Mouse (Mus musculus) MEL (cell line): ENCODE results near the gene Hsp90ab1. TPM values are rescaled to one million over a fixed set of nuclear protein-coding genes. Genes with fewer than 3 reads are reported as not detected.

ENCODE experiments used
- DNase-seq: peaks from one replicate; pipeline ENCODE4 v3.0.0; 2011; ENCODE audit warnings: low read depth, low spot score
- H3K27ac ChIP-seq: 2 replicates; pipeline ENCODE4 v1.5.1; 2012; ENCODE audit warnings: low read depth, mild to moderate bottlenecking, control low read depth, low read length, moderate library complexity; ENCODE audit not compliant: control insufficient read depth
- H3K27me3 ChIP-seq, 2 experiments: fragments of 150-350 bp in 1 of 2; sonication (generic) in 1 of 2; 2 replicates each; pipeline ENCODE4 v1.6.1; 2012; ENCODE audit warnings: low read length in 2 of 2, mild to moderate bottlenecking in 2 of 2, improper control_type of control experiment in 1 of 2, moderate library complexity in 1 of 2; ENCODE audit not compliant: insufficient read depth in 2 of 2, control insufficient read depth in 1 of 2
- H3K36me3 ChIP-seq, 2 experiments: 2 replicates each; pipeline ENCODE4 v1.6.1; 2012 to 2014; ENCODE audit warnings: low read length in 2 of 2, improper control_type of control experiment in 1 of 2, inconsistent platforms in 1 of 2, mild to moderate bottlenecking in 1 of 2; ENCODE audit not compliant: insufficient read depth in 2 of 2, control insufficient read depth in 1 of 2
- H3K4me1 ChIP-seq, 2 experiments: fragments of 150-350 bp in 1 of 2; sonication (generic) in 1 of 2; 2 replicates each; pipeline ENCODE4 v1.6.1; 2012; ENCODE audit warnings: low read length in 2 of 2, improper control_type of control experiment in 1 of 2, mild to moderate bottlenecking in 1 of 2; ENCODE audit not compliant: insufficient read depth in 2 of 2, control insufficient read depth in 1 of 2
- H3K4me3 ChIP-seq, 2 experiments: fragments of 150-350 bp in 1 of 2; sonication (generic) in 1 of 2; 2 replicates each; pipeline ENCODE4 v1.5.1; 2012; ENCODE audit warnings: low read depth in 2 of 2, low read length in 2 of 2, mild to moderate bottlenecking in 2 of 2, moderate library complexity in 2 of 2, control low read depth in 1 of 2, improper control_type of control experiment in 1 of 2; ENCODE audit not compliant: control insufficient read depth in 1 of 2, insufficient read depth in 1 of 2
- H3K79me2 ChIP-seq: 2 replicates; pipeline ENCODE4 v1.6.1; 2012; ENCODE audit warnings: mild to moderate bottlenecking, low read length, moderate library complexity; ENCODE audit not compliant: control insufficient read depth, poor library complexity, insufficient read depth
- H3K9ac ChIP-seq: 2 replicates; pipeline ENCODE4 v1.6.1; 2012; ENCODE audit warnings: low read depth, mild to moderate bottlenecking, control low read depth, low read length, moderate library complexity; ENCODE audit not compliant: control insufficient read depth, poor library complexity, severe bottlenecking
- H3K9me3 ChIP-seq: fragments of 150-350 bp; sonication (generic); replicated peaks from 2 replicates; pipeline ENCODE4 v1.6.1; 2012; ENCODE audit warnings: mild to moderate bottlenecking, low read length, improper control_type of control experiment, moderate library complexity; ENCODE audit not compliant: insufficient read depth
- BHLHE40 ChIP-seq: IDR thresholded peaks from 2 replicates; pipeline ENCODE4 v1.6.1; 2012; ENCODE audit warnings: low read depth, mild to moderate bottlenecking, inconsistent platforms, low read length, improper control_type of control experiment, borderline replicate concordance
- CHD1 ChIP-seq: IDR thresholded peaks from 2 replicates; pipeline ENCODE4 v1.6.1; 2012; ENCODE audit warnings: low read depth, mild to moderate bottlenecking, inconsistent platforms, low read length, improper control_type of control experiment
- CHD2 ChIP-seq: IDR thresholded peaks from 2 replicates; pipeline ENCODE4 v1.6.1; 2011; ENCODE audit warnings: low read length, improper control_type of control experiment
- GABPA ChIP-seq: IDR thresholded peaks from 2 replicates; pipeline ENCODE4 v1.6.1; 2012; ENCODE audit warnings: low read depth, mild to moderate bottlenecking, inconsistent platforms, low read length, improper control_type of control experiment, moderate library complexity
- GATA1 ChIP-seq: IDR thresholded peaks from 2 replicates; pipeline ENCODE4 v1.6.1; 2011; ENCODE audit warnings: low read depth, low read length, improper control_type of control experiment
- HCFC1 ChIP-seq: IDR thresholded peaks from 2 replicates; pipeline ENCODE4 v1.6.1; 2012; ENCODE audit warnings: low read depth, mild to moderate bottlenecking, inconsistent platforms, low read length, improper control_type of control experiment, moderate library complexity
- JUND ChIP-seq: IDR thresholded peaks from 2 replicates; pipeline ENCODE4 v1.6.1; 2011; ENCODE audit warnings: low read depth, mild to moderate bottlenecking, improper control_type of control experiment, low read length
- MAFK ChIP-seq: IDR thresholded peaks from 2 replicates; pipeline ENCODE4 v1.6.1; 2011; ENCODE audit warnings: low read depth, mild to moderate bottlenecking, low read length, improper control_type of control experiment, borderline replicate concordance
- MAZ ChIP-seq: IDR thresholded peaks from 2 replicates; pipeline ENCODE4 v1.6.1; 2012; ENCODE audit warnings: low read depth, mild to moderate bottlenecking, inconsistent platforms, low read length, improper control_type of control experiment
- MXI1 ChIP-seq: IDR thresholded peaks from 2 replicates; pipeline ENCODE4 v1.6.1; 2011; ENCODE audit warnings: mild to moderate bottlenecking, low read depth, low read length, improper control_type of control experiment
- NELFE ChIP-seq: IDR thresholded peaks from 2 replicates; pipeline ENCODE4 v1.6.1; 2011; ENCODE audit warnings: low read depth, low read length, improper control_type of control experiment
- NRF1 ChIP-seq: IDR thresholded peaks from 2 replicates; pipeline ENCODE4 v1.6.1; 2014; ENCODE audit warnings: low read depth, mild to moderate bottlenecking, inconsistent platforms, low read length, improper control_type of control experiment, moderate library complexity; ENCODE audit not compliant: poor library complexity, insufficient read depth, severe bottlenecking
- POLR2AphosphoS2 ChIP-seq: IDR thresholded peaks from 2 replicates; pipeline ENCODE4 v1.6.1; 2011; ENCODE audit warnings: low read length, improper control_type of control experiment
- POLR2AphosphoS5 ChIP-seq: IDR thresholded peaks from 2 replicates; pipeline ENCODE4 v1.6.1; 2012; ENCODE audit warnings: low read depth, borderline replicate concordance, mild to moderate bottlenecking, inconsistent platforms, low read length, moderate library complexity, mixed read lengths
- RAD21 ChIP-seq: IDR thresholded peaks from 2 replicates; pipeline ENCODE4 v1.6.1; 2011; ENCODE audit warnings: mild to moderate bottlenecking, low read depth, low read length, improper control_type of control experiment
- RCOR1 ChIP-seq: IDR thresholded peaks from 2 replicates; pipeline ENCODE4 v1.6.1; 2012; ENCODE audit warnings: low read depth, mild to moderate bottlenecking, inconsistent platforms, low read length, improper control_type of control experiment
- SMC3 ChIP-seq: IDR thresholded peaks from 2 replicates; pipeline ENCODE4 v1.6.1; 2011; ENCODE audit warnings: low read depth, low read length, improper control_type of control experiment
- TBP ChIP-seq: IDR thresholded peaks from 2 replicates; pipeline ENCODE4 v1.8.0; 2011; ENCODE audit warnings: low read depth, low read length, improper control_type of control experiment
- UBTF ChIP-seq: IDR thresholded peaks from 2 replicates; pipeline ENCODE4 v1.6.1; 2012; ENCODE audit warnings: low read depth, mild to moderate bottlenecking, inconsistent platforms, low read length, improper control_type of control experiment, moderate library complexity, borderline replicate concordance; ENCODE audit not compliant: insufficient read depth
- USF2 ChIP-seq, 2 experiments: IDR thresholded peaks; 2 replicates each; pipeline ENCODE4 v1.6.1; 2011 to 2012; ENCODE audit warnings: improper control_type of control experiment in 2 of 2, low read length in 2 of 2, borderline replicate concordance in 1 of 2, inconsistent platforms in 1 of 2, low read depth in 1 of 2, mild to moderate bottlenecking in 1 of 2; ENCODE audit not compliant: insufficient read depth in 1 of 2
- ZKSCAN1 ChIP-seq: IDR thresholded peaks from 2 replicates; pipeline ENCODE4 v1.6.1; 2012; ENCODE audit warnings: low read depth, mild to moderate bottlenecking, inconsistent platforms, low read length, improper control_type of control experiment, moderate library complexity
- ZMIZ1 ChIP-seq: IDR thresholded peaks from 2 replicates; pipeline ENCODE4 v1.6.1; 2012; ENCODE audit warnings: low read depth, mild to moderate bottlenecking, inconsistent platforms, low read length, improper control_type of control experiment, moderate library complexity
- ZNF384 ChIP-seq: IDR thresholded peaks from 2 replicates; pipeline ENCODE4 v1.6.1; 2012; ENCODE audit warnings: low read depth, mild to moderate bottlenecking, inconsistent platforms, low read length, improper control_type of control experiment
- polyA plus RNA-seq, 2 experiments: library from polyadenylated mRNA; stranded (reverse) in 1 of 2; unstranded in 1 of 2; fragments of >175 nt in 1 of 2; fragments of >200 nt in 1 of 2; gene quantifications; 2 replicates each; pipeline versions ENCODE4 v1.2.1 to v1.2.4; 2012; ENCODE audit warnings: low replicate concordance in 2 of 2, low read depth in 1 of 2; ENCODE audit not compliant: insufficient read length in 2 of 2, insufficient read depth in 1 of 2, missing spikeins in 1 of 2
- total RNA-seq: library from RNA; depleted of rRNA; stranded (reverse); fragments of 300-350 nt; gene quantifications from 2 replicates; pipeline ENCODE4 v1.2.3, GENCODE M21; 2012

Hsp90ab1 gene
- total and polyA plus RNA-seq, 3 experiments = 1,032 to 27,726 (median 4,130) TPM

GRCm38 (mm10) chr17:45606992-45607879 is 34.2 kb upstream of the Hsp90ab1 start:
- DNase-seq = no peak
- H3K27ac ChIP-seq = no peak overlapping the region
- TF ChIP-seq RCOR1 (no peak), ZNF384 (no peak), BHLHE40 (no peak), NELFE (no peak), NRF1 (no peak), MAZ (no peak), CHD2 (no peak), TBP (no peak), MXI1 (no peak), RAD21 (no peak), GABPA (no peak), GATA1 (no peak), UBTF (no peak), POLR2AphosphoS5 (no peak), SMC3 (no peak)
- TF ChIP-seq, all 39 proteins: peak for 0
- no peak overlapping the region for H3K4me3 ChIP-seq
- no peaks in the 10 kb centered on the region for H3K9me3 ChIP-seq
- peaks cover 7 to 15% of the 10 kb centered on the region in 2 experiments for H3K4me1 ChIP-seq
- no peaks in the 10 kb centered on the region for H3K27me3 ChIP-seq
- H3K9ac ChIP-seq = no peak overlapping the region
- H3K36me3 ChIP-seq = peaks cover 0 to 16% of the 10 kb centered on the region in 2 experiments; a peak in 2 of 4 replicates
- no peaks in the 10 kb centered on the region for H3K79me2 ChIP-seq

GRCm38 (mm10) chr17:45602984-45603383 is 29.9 kb upstream of the Hsp90ab1 start:
- Histone ChIP-seq H3K79me2 (no peaks in the 10 kb centered on the region), H3K9ac (no peak overlapping the region), H3K36me3 (peaks cover 0 to 12% of the 10 kb centered on the region in 2 experiments; a peak in 2 of 4 replicates), H3K4me3 (no peak overlapping the region), H3K9me3 (no peaks in the 10 kb centered on the region), H3K27me3 (no peaks in the 10 kb centered on the region), H3K4me1 (peaks cover 9 to 11% of the 10 kb centered on the region in 2 experiments), H3K27ac (no peak overlapping the region)
- no peak for DNase-seq
- no peak for TF ChIP-seq MAZ
- TF ChIP-seq JUND = no peak
- no peak for TF ChIP-seq USF2 (IDR thresholded peaks at IDR 0.05; ENCODE audit: borderline replicate concordance in 1 of 2, insufficient read depth in 1 of 2, low read depth in 1 of 2, low read length in 2 of 2)
- no peak for TF ChIP-seq UBTF
- TF ChIP-seq RAD21 = no peak
- TF ChIP-seq HCFC1 = no peak
- no peak for TF ChIP-seq POLR2AphosphoS2
- no peak for TF ChIP-seq MAFK
- no peak for TF ChIP-seq ZNF384
- TF ChIP-seq ZKSCAN1 = no peak
- TF ChIP-seq BHLHE40 = no peak
- TF ChIP-seq CHD1 = no peak
- TF ChIP-seq ZMIZ1 = no peak
